Mouse (Mus musculus): ENCODE measurements around the gene Cox7a2.

The Cox7a2 gene

DNA sequence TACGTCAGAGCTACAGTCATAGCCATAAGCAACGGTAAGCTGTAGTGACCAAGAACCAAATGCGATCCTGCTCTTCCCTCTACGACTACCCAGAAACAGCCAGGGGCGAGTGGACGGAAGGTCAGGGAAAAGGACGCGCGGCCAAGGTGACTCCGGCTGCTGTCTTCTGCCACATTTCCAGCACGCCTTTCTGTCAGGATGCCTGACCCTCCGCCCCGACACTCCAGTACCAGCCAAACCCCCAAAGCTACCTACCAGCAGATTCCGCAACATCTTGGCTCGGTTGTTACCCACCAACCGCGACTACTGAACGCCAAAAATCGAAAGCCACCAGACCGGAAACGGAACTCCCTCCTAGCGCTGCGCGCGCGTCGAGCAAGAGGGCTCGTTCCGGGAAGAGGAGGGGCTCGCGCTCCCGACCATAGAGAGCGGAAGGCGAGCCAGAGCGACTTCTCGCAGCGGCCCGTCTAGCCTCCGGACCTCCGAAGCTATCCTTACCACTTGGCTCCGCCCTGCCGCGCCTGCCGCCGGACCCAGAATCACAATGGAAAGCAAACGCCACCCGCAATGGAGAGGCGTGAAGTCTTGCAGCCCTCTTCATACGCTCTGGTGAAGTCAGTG lies at the start of gene Cox7a2:
Cox7a2 (minus strand) TSS at position 494 of the 621 bp plus-strand sequence.
- DNase-seq, result peak; percentile 93

DNA sequence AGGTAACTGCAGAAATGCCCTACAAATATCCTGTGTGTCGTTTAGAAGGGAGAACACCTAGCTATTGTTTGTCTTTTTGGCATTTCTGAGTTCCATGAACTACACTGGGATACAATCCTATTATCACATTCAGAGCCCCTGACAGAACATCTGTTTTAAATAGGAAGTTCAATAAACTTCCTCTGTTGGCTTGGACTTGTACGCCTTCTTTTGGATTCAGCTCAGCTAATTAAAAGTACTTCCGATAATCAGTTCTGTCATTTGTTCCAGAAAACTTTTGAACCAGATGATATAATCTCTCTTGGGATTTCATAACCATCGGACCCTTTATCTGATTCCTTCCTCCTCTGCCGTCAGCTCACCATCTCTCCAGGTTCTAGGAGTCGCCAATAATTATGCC lies 49.7 kb upstream of the Cox7a2 start:
- no peak for DNase-seq

GRCm38 (mm10) chr9:79807178-79807577 lies 47.5 kb upstream of the Cox7a2 start:
- DNase-seq, result no peak

DNA sequence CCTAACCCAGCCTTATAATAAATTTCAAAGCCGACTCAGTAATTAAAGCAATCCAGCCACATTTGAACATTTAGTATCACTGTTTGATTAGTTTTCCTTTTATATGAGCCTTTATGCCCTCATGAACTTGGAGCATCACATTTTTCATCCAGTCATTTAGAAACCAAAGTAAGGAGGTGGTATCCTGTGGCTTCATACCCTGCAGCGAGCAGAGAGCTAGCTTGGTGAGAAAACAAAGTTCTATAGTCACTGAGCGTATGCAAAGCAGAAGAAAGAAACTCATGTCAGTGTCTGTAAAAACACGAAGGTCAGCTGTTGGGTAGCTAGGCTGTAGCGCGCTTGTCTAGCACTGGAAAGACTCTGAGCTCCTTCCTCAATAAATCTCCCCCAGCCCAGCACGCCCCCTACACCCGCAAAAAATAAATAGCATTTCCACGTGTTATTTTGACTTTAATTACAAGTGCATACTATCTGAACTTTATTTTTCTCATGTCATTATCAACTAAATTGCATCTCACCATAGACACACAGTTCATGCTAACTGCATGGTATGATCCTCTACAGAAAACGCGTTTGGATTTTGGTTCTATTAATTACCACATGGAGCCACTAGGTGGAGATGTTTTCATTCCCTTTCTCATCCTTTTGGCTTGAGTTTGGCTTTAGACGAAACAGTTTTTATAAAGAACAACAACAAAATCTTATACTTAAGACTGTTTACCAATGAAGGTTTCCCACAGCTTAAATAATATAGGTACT lies 46.8 kb upstream of the Cox7a2 start:
- DNase-seq, result no peak

GRCm38 (mm10) chr9:79805426-79805825 lies 45.7 kb upstream of the Cox7a2 start:
- DNase-seq, result no peak

- no peak for DNase-seq
Measured at GRCm38 (mm10) chr9:79796461-79797135, 36.9 kb upstream of the Cox7a2 start.

GRCm38 (mm10) chr9:79795076-79795475 lies 35.4 kb upstream of the Cox7a2 start:
- DNase-seq, result peak; percentile 19

GRCm38 (mm10) chr9:79792841-79793835 lies 33.5 kb upstream of the Cox7a2 start, which contains the start of gene Tmem30a:
TSS of gene Tmem30a (minus strand) at chr9:79793507.
- DNase-seq, result peak; percentile 89

- no peak for DNase-seq
Measured at GRCm38 (mm10) chr9:79785794-79786085, 26.1 kb upstream of the Cox7a2 start.

DNA sequence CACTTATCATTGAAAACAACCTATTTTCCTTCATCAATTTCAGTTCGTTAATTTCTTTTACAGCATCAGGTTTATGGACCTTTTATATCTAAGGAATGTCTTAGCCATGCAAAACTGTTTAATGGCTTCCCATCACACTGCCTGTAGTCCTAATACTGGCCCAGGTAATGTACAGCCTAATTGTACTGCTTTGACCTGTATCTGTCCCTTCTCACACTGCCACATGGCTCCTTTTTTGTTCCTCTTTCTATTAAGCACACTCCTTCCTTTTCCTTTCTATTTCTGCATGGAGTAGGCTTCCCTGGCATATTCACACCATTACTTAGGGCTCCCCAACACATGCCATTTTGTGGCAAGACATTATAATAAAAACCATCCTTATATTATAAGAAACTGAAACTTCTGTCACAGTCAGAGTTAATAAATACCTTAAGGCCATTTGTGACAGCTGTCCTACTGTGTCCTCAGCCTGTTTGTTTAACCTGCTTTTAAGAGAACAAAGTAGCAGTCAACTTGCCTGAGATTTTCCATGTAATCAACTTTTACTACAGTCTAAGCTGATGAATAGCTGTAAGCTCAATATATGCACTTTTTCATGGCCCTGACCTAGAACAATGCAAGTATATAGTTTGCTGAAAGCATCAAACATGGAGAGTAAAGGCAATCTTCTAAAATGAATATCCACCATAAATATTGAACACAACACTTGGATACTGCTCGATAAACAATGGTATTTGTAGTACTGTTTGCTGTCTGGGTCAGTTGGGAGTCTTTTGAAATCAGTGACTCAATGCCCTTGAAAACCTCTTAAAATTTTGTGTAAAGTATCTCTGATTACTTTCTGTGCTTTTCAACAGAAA lies 25.5 kb upstream of the Cox7a2 start:
- no peak for DNase-seq

DNA sequence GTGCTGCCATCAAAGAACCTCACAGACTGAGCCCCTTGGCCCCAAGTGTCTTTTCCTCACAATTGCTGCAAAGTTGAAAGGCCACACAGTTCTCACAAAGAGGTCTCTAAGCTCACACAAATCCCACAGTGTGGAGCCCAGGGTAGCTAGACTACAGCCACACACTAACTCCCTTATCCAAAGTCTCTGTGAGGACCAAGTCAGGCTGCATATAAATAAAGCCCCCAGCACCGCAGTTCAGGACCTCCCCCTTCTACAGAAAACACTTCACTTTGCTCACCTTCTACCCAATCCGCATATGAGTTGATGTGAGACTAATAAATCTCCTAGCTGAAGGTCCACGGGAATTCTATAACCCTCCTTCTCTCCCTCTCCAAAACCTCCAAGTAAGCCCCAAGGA lies 24.8 kb upstream of the Cox7a2 start:
- no peak for DNase-seq

- no peak for DNase-seq
Measured at GRCm38 (mm10) chr9:79779354-79779753, 19.7 kb upstream of the Cox7a2 start.

DNA sequence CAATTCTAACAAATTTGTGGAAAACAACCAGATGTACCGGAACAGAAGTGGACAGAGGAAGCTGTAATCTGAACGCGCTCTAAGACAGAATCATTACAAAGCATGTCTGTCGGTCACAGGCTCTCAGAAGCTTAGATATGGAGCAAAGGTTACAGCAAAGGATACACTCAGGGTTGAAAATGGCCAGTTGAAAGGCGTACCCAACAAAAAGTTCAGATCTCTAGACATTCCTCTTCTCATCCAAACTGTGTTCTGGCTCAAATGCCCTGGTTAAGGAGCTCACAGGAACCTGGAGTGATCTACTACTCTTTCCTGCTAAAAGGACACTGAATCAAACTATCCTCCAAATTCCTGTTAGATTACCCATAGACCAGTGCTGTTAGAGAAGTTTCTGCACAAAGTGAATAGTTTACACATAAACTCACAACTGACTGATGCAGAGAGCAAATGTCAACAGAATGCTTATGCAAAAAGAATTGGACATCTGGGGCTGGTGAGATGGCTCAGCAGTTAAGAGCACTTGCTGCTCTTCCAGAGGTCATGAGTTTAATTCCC lies 7.4 kb upstream of the Cox7a2 start:
- no peak for DNase-seq

DNA sequence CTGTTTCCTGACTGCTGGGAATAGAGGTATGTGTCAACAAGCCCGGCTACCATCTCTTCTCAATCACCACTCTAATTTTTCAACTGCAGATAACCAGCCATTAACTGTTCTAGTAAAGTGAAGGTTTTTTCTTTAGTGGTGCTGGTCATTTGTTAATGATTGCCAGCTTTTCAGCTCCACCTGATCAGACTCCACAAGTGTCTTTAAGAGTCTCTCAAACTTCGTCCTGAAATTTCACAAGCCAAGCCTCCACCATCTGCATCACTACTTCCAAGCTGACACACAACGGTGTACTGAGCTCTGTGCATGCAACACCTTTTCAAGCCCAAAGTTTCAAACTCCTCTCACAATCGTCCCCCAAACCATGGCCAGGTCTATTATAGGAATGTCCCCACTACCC lies 5.7 kb upstream of the Cox7a2 start:
- DNase-seq, result no peak

GRCm38 (mm10) chr9:79762519-79762918 lies 2.8 kb upstream of the Cox7a2 start:
- DNase-seq, result no peak

GRCm38 (mm10) chr9:79760076-79760475 lies 398 bp upstream of the Cox7a2 start:
- no peak for DNase-seq

GRCm38 (mm10) chr9:79755311-79755710 lies 4.4 kb downstream of the Cox7a2 start:
- no peak for DNase-seq

- no peak for DNase-seq
Measured at GRCm38 (mm10) chr9:79751846-79752245, 7.8 kb downstream of the Cox7a2 start.

GRCm38 (mm10) chr9:79750709-79751108 lies 9.0 kb downstream of the Cox7a2 start:
- DNase-seq, result no peak

DNA sequence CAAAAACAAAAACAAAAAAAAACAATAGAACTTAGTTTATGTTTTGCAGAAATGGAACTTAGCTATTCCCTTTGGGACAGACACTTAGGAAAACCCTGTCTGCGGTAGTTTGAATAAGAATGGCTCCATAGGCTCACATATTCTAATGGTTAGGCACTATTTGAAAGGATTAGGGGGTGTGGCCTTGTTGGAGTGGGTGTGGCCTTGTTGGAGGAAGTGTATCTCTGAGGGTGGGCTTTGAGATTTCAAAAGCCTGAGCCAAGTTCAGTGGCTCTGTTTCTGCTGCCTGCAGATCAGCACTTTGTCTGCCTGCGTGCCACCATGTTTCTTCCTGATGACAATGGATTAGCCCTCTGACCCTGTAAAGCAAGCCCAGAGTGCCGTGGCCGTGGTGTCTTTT lies 14.6 kb downstream of the Cox7a2 start:
- no peak for DNase-seq

DNA sequence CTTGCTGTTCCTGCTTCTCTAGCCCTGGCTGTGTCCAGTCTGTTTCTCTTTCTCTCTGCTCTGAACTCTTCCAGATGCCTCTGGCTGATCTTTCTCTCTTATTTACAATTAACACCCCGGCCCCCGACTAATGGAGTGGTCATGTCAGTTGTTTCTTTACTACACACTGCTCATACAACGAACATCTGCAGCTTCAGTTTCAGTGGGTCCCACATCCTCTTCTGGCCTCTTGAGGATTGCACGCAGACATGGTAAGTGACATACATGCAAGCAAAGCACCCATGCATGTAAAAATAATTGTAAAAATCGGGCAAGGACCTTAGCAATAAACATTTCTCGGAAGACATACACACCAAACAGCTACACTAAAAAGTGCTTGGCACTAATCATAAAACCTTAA lies 24.1 kb downstream of the Cox7a2 start:
- DNase-seq, result no peak

GRCm38 (mm10) chr9:79730301-79730700 lies 29.4 kb downstream of the Cox7a2 start:
- no peak for DNase-seq

Data from thymus, postnatal 25 days (tissue).